Mouse (Mus musculus): ENCODE results near the gene Porcn. TPM values are rescaled to one million over a fixed set of nuclear protein-coding genes. Genes with fewer than 3 reads are reported as not detected.

The Porcn gene
- polyA plus RNA-seq, 1 experiment from 2014 or later = 12.5 TPM

GRCm38 (mm10) chrX:8167716-8168647 lies 38.3 kb downstream of the Porcn start:
- no peaks in the 10 kb centered on the region for H3K36me3 ChIP-seq (ENCODE audit: control insufficient read depth, insufficient read depth, low read length)
- no peaks in the 10 kb centered on the region for H3K9me3 ChIP-seq (ENCODE audit: control insufficient read depth, low read length)
- 90% methylated on average over 10 of the region's 10 CpGs for WGBS
- no peaks in the 10 kb centered on the region for H3K27me3 ChIP-seq (ENCODE audit: control insufficient read depth, insufficient read depth, low read length)
- H3K27ac ChIP-seq (replicated peaks) = no peak overlapping the region
- no peak for DNase-seq (ENCODE audit: low spot score)
- no peak overlapping the region for H3K9ac ChIP-seq (ENCODE audit: low read length)
- TF ChIP-seq CTCF (IDR thresholded peaks at IDR 0.05; ENCODE audit: low read depth) (no peak), EP300 (optimal IDR thresholded peaks at IDR 0.05) (no peak)
- ATAC-seq (ENCODE audit: low FRiP score, low TSS enrichment) = no peak
- no peak overlapping the region for H3K4me3 ChIP-seq (ENCODE audit: low read depth, low read length)
- no peaks in the 10 kb centered on the region for H3K4me1 ChIP-seq (replicated peaks; ENCODE audit: control insufficient read depth, insufficient read depth)
- H3K4me2 ChIP-seq (replicated peaks; ENCODE audit: low read depth) = no peak overlapping the region

- H3K9ac ChIP-seq (ENCODE audit: low read length) = no peak overlapping the region
- 82% methylated on average over 4 of the region's 4 CpGs for WGBS
- H3K4me1 ChIP-seq (replicated peaks; ENCODE audit: control insufficient read depth, insufficient read depth) = no peaks in the 10 kb centered on the region
- TF ChIP-seq CTCF (IDR thresholded peaks at IDR 0.05; ENCODE audit: low read depth) = no peak
- TF ChIP-seq EP300 (optimal IDR thresholded peaks at IDR 0.05) = no peak
- no peak overlapping the region for H3K4me3 ChIP-seq (ENCODE audit: low read depth, low read length)
- ATAC-seq (ENCODE audit: low FRiP score, low TSS enrichment) (no peak), DNase-seq (ENCODE audit: low spot score) (no peak)
- H3K27me3 ChIP-seq (ENCODE audit: control insufficient read depth, insufficient read depth, low read length) = no peaks in the 10 kb centered on the region
- H3K4me2 ChIP-seq (replicated peaks; ENCODE audit: low read depth) = no peak overlapping the region
- H3K9me3 ChIP-seq (ENCODE audit: control insufficient read depth, low read length) = no peaks in the 10 kb centered on the region
- H3K36me3 ChIP-seq (ENCODE audit: control insufficient read depth, insufficient read depth, low read length) = no peaks in the 10 kb centered on the region
- no peak overlapping the region for H3K27ac ChIP-seq (replicated peaks)
Observed at GRCm38 (mm10) chrX:8164471-8164870, 41.9 kb downstream of the Porcn start.

GRCm38 (mm10) chrX:8163076-8163475 lies 43.2 kb downstream of the Porcn start:
- DNase-seq (ENCODE audit: low spot score) = peak; percentile 50
- peak; percentile 86 for ATAC-seq (ENCODE audit: low FRiP score, low TSS enrichment)
- TF ChIP-seq CTCF (IDR thresholded peaks at IDR 0.05; ENCODE audit: low read depth) (no peak), EP300 (optimal IDR thresholded peaks at IDR 0.05) (no peak)
- no peaks in the 10 kb centered on the region for H3K4me1 ChIP-seq (replicated peaks; ENCODE audit: control insufficient read depth, insufficient read depth)
- H3K9ac ChIP-seq (ENCODE audit: low read length) = no peak overlapping the region
- no peak overlapping the region; the same call in 1 of the 2 replicates for H3K27ac ChIP-seq (replicated peaks)
- no peaks in the 10 kb centered on the region for H3K36me3 ChIP-seq (ENCODE audit: control insufficient read depth, insufficient read depth, low read length)
- no peak overlapping the region for H3K4me3 ChIP-seq (ENCODE audit: low read depth, low read length)
- H3K9me3 ChIP-seq (ENCODE audit: control insufficient read depth, low read length) = no peaks in the 10 kb centered on the region
- no peaks in the 10 kb centered on the region for H3K27me3 ChIP-seq (ENCODE audit: control insufficient read depth, insufficient read depth, low read length)
- 55% methylated on average over 5 of the region's 5 CpGs for WGBS
- no peak overlapping the region for H3K4me2 ChIP-seq (replicated peaks; ENCODE audit: low read depth)

- ATAC-seq (ENCODE audit: low FRiP score, low TSS enrichment) (peak; percentile 94), DNase-seq (ENCODE audit: low spot score) (peak; percentile 90)
- Histone ChIP-seq H3K9me3 (ENCODE audit: control insufficient read depth, low read length) (no peaks in the 10 kb centered on the region), H3K27ac (replicated peaks) (peak within 1 kb of the TSS; percentile 97), H3K27me3 (ENCODE audit: control insufficient read depth, insufficient read depth, low read length) (no peaks in the 10 kb centered on the region), H3K36me3 (ENCODE audit: control insufficient read depth, insufficient read depth, low read length) (peaks cover 4% of the 10 kb centered on the region; the same call in 1 of the 2 replicates), H3K4me1 (replicated peaks; ENCODE audit: control insufficient read depth, insufficient read depth) (no peaks in the 10 kb centered on the region), H3K9ac (ENCODE audit: low read length) (peak within 1 kb of the TSS; percentile 78), H3K4me3 (ENCODE audit: low read depth, low read length) (peak within 1 kb of the TSS; percentile 62), H3K4me2 (replicated peaks; ENCODE audit: low read depth) (peak within 1 kb of the TSS; percentile 48)
- no peak for TF ChIP-seq CTCF (IDR thresholded peaks at IDR 0.05; ENCODE audit: low read depth)
- 14% methylated on average over 56 of the region's 65 CpGs for WGBS
Observed at GRCm38 (mm10) chrX:8145153-8145991, 61.0 kb downstream of the Porcn start, which contains the start of gene Rbm3. Gene Rbm3 (minus strand): TSS chrX:8145880.

Other genes starting within 250 kb of the Porcn start
- gene Gata1, start 228.5 kb downstream of the Porcn start, polyA plus RNA-seq (2015; fragmentation: Nextera tagmentation; extraction: Ambion mirVana) = 0.07 and 0.28 TPM in 2 replicates
- 6.0 and 7.5 TPM in 2 replicates for gene Glod5, start 188.0 kb downstream of the Porcn start, polyA plus RNA-seq (2015; fragmentation: Nextera tagmentation; extraction: Ambion mirVana)
- gene Suv39h1, start 131.8 kb downstream of the Porcn start, polyA plus RNA-seq (2015; fragmentation: Nextera tagmentation; extraction: Ambion mirVana) = 10.8 and 12.3 TPM in 2 replicates
- 0.39 and 0.42 TPM in 2 replicates for gene Was, start 116.0 kb downstream of the Porcn start, polyA plus RNA-seq (2015; fragmentation: Nextera tagmentation; extraction: Ambion mirVana)
- gene Wdr13, start 73.6 kb downstream of the Porcn start, polyA plus RNA-seq (2015; fragmentation: Nextera tagmentation; extraction: Ambion mirVana) = 15.6 and 16.7 TPM in 2 replicates
- gene Rbm3, start 60.6 kb downstream of the Porcn start, polyA plus RNA-seq (2015; fragmentation: Nextera tagmentation; extraction: Ambion mirVana) = 599 and 659 TPM in 2 replicates
- gene Tbc1d25, start 30.3 kb downstream of the Porcn start, polyA plus RNA-seq (2015; fragmentation: Nextera tagmentation; extraction: Ambion mirVana) = 6.2 and 6.9 TPM in 2 replicates
- gene Ebp, start 13.0 kb downstream of the Porcn start, polyA plus RNA-seq (2015; fragmentation: Nextera tagmentation; extraction: Ambion mirVana) = 75.4 and 85.7 TPM in 2 replicates
- gene Ftsj1, start 45.9 kb upstream of the Porcn start, polyA plus RNA-seq (2015; fragmentation: Nextera tagmentation; extraction: Ambion mirVana) = 19.9 and 20.3 TPM in 2 replicates
- 5.2 and 6.4 TPM in 2 replicates for gene Slc38a5, start 64.6 kb upstream of the Porcn start, polyA plus RNA-seq (2015; fragmentation: Nextera tagmentation; extraction: Ambion mirVana)
- not detected in 2 replicates for gene Ssxb10, start 120.9 kb upstream of the Porcn start, polyA plus RNA-seq (2015; fragmentation: Nextera tagmentation; extraction: Ambion mirVana)
- gene Ssxb9, start 160.5 kb upstream of the Porcn start, polyA plus RNA-seq (2015; fragmentation: Nextera tagmentation; extraction: Ambion mirVana) = not detected in 2 replicates
- gene Ssxb1, start 206.8 kb upstream of the Porcn start, polyA plus RNA-seq (2015; fragmentation: Nextera tagmentation; extraction: Ambion mirVana) = not detected in 2 replicates